Mouse (Mus musculus) kidney, embryonic 16.5 days (tissue): ENCODE measurements at regions not wholly inside any gene's neighbourhood (a gene's known extent, or its start where the extent isn't known, plus 50 kb on each side); places are given as distances from the start of the nearest gene placed in this dataset.
"Not testable (repeated sequence)": the region's sequence is repeated elsewhere in the genome, so short reads cannot be mapped to it uniquely, and the experiment has no call there.

Experiments used
- ATAC-seq: fragments of 200-750 bp; cut with Nextera tagmentation; 2 replicates; pipeline ENCODE4 v1.8.0; 2017; ENCODE audit warnings: moderate TSS enrichment; ENCODE audit not compliant: low FRiP score, low TSS enrichment
- H3K27ac ChIP-seq: fragments of 300-500 bp; sonication (generic); 2 replicates; pipeline ENCODE4 v1.5.1; 2014; ENCODE audit warnings: low read length
- H3K27me3 ChIP-seq: fragments of 300-500 bp; sonication (generic); 2 replicates; pipeline ENCODE4 v1.6.1; 2014; ENCODE audit warnings: low read length, control low read depth, mixed read lengths; ENCODE audit not compliant: insufficient read depth
- H3K36me3 ChIP-seq: fragments of 300-500 bp; sonication (generic); 2 replicates; pipeline ENCODE4 v1.6.1; 2014; ENCODE audit warnings: low read length, control low read depth, mixed read lengths; ENCODE audit not compliant: insufficient read depth
- H3K4me1 ChIP-seq: fragments of 300-500 bp; sonication (generic); 2 replicates; pipeline ENCODE4 v1.6.1; 2014; ENCODE audit warnings: low read length, control low read depth, mixed read lengths; ENCODE audit not compliant: insufficient read depth
- H3K4me2 ChIP-seq: fragments of 300-500 bp; sonication (generic); replicated peaks from 2 replicates; pipeline ENCODE4 v1.6.1; 2014; ENCODE audit warnings: low read depth, low read length
- H3K4me3 ChIP-seq: fragments of 300-500 bp; sonication (generic); 2 replicates; pipeline ENCODE4 v1.5.1; 2014; ENCODE audit warnings: mild to moderate bottlenecking, low read length
- H3K9ac ChIP-seq: fragments of 300-500 bp; sonication (generic); replicated peaks from 2 replicates; pipeline ENCODE4 v1.6.1; 2014; ENCODE audit warnings: low read length
- H3K9me3 ChIP-seq: fragments of 300-500 bp; sonication (generic); 2 replicates; pipeline ENCODE4 v1.6.1; 2016; ENCODE audit warnings: low read length, control low read depth
- WGBS: fragments of 180-500 bp; shearing (Covaris S2); extraction: QIAGEN DNeasy Blood & Tissue Kit; methylation state at CpG from one replicate; pipeline ENCODE4 v1.1.7; 2014; 5-methylcytosine and 5-hydroxymethylcytosine counted together

GRCm38 (mm10) chr6:48221806-48222205, 135.4 kb upstream of the Zfp746 start:
- not testable (repeated sequence) for H3K36me3 ChIP-seq, H3K4me3 ChIP-seq, H3K4me2 ChIP-seq, H3K9ac ChIP-seq, H3K9me3 ChIP-seq, ATAC-seq, H3K27ac ChIP-seq, H3K4me1 ChIP-seq, H3K27me3 ChIP-seq
- 73% methylated on average over 1 of the region's 1 CpGs for WGBS

GRCm38 (mm10) chr6:48215212-48215611, 128.8 kb upstream of the Zfp746 start:
- Histone ChIP-seq H3K4me2 (no peak overlapping the region), H3K27ac (no peak overlapping the region), H3K4me1 (no peaks in the 10 kb centered on the region), H3K4me3 (no peak overlapping the region), H3K9me3 (no peaks in the 10 kb centered on the region), H3K27me3 (no peaks in the 10 kb centered on the region), H3K9ac (no peak overlapping the region), H3K36me3 (no peaks in the 10 kb centered on the region)
- no peak for ATAC-seq
- WGBS = 68% methylated on average over 4 of the region's 4 CpGs

- Histone ChIP-seq H3K4me1 (no peaks in the 10 kb centered on the region), H3K36me3 (no peaks in the 10 kb centered on the region), H3K4me2 (no peak overlapping the region), H3K27me3 (no peaks in the 10 kb centered on the region), H3K27ac (no peak overlapping the region), H3K9me3 (no peaks in the 10 kb centered on the region), H3K9ac (no peak overlapping the region), H3K4me3 (no peak overlapping the region)
- ATAC-seq = no peak
- WGBS = 86% methylated on average over 2 of the region's 2 CpGs
Measured at GRCm38 (mm10) chr6:48209739-48210138, 123.3 kb upstream of the Zfp746 start.

- H3K4me1 ChIP-seq = no peaks in the 10 kb centered on the region
- ATAC-seq = no peak
- no peak overlapping the region for H3K4me3 ChIP-seq
- H3K9ac ChIP-seq = no peak overlapping the region
- no peaks in the 10 kb centered on the region for H3K9me3 ChIP-seq
- no peak overlapping the region for H3K27ac ChIP-seq
- H3K36me3 ChIP-seq = no peaks in the 10 kb centered on the region
- no peaks in the 10 kb centered on the region for H3K27me3 ChIP-seq
- WGBS = 90% methylated on average over 2 of the region's 2 CpGs
- no peak overlapping the region for H3K4me2 ChIP-seq
Measured at GRCm38 (mm10) chr6:48209103-48209502, 122.7 kb upstream of the Zfp746 start.

- ATAC-seq = no peak
- 94% methylated on average over 5 of the region's 5 CpGs for WGBS
- Histone ChIP-seq H3K36me3 (no peaks in the 10 kb centered on the region), H3K27me3 (no peaks in the 10 kb centered on the region), H3K9me3 (no peaks in the 10 kb centered on the region), H3K9ac (no peak overlapping the region), H3K4me2 (no peak overlapping the region), H3K4me3 (no peak overlapping the region), H3K27ac (no peak overlapping the region), H3K4me1 (no peaks in the 10 kb centered on the region)
Measured at GRCm38 (mm10) chr6:48205722-48206121, 119.3 kb upstream of the Zfp746 start.

- no peaks in the 10 kb centered on the region for H3K36me3 ChIP-seq
- no peak overlapping the region for H3K4me2 ChIP-seq
- no peak overlapping the region for H3K9ac ChIP-seq
- H3K27ac ChIP-seq = no peak overlapping the region
- 42% methylated on average over 3 of the region's 3 CpGs for WGBS
- no peak for ATAC-seq
- H3K4me3 ChIP-seq = no peak overlapping the region
- H3K4me1 ChIP-seq = no peaks in the 10 kb centered on the region
- no peaks in the 10 kb centered on the region for H3K9me3 ChIP-seq
- H3K27me3 ChIP-seq = no peaks in the 10 kb centered on the region
Measured at GRCm38 (mm10) chr6:48199951-48200350, 113.6 kb upstream of the Zfp746 start.

GRCm38 (mm10) chr6:48198806-48199205, 112.4 kb upstream of the Zfp746 start:
- 48% methylated on average over 1 of the region's 1 CpGs for WGBS
- H3K9me3 ChIP-seq = no peaks in the 10 kb centered on the region
- no peak overlapping the region for H3K9ac ChIP-seq
- ATAC-seq = no peak
- no peaks in the 10 kb centered on the region for H3K36me3 ChIP-seq
- H3K4me3 ChIP-seq = no peak overlapping the region
- no peak overlapping the region for H3K27ac ChIP-seq
- H3K27me3 ChIP-seq = no peaks in the 10 kb centered on the region
- H3K4me1 ChIP-seq = no peaks in the 10 kb centered on the region
- no peak overlapping the region for H3K4me2 ChIP-seq

GRCm38 (mm10) chr6:48197696-48198378, 111.4 kb upstream of the Zfp746 start:
- Histone ChIP-seq H3K9me3 (no peaks in the 10 kb centered on the region), H3K4me3 (no peak overlapping the region), H3K36me3 (no peaks in the 10 kb centered on the region), H3K9ac (no peak overlapping the region), H3K4me1 (no peaks in the 10 kb centered on the region), H3K4me2 (no peak overlapping the region), H3K27ac (no peak overlapping the region), H3K27me3 (no peaks in the 10 kb centered on the region)
- WGBS = 72% methylated on average over 4 of the region's 4 CpGs
- no peak for ATAC-seq

GRCm38 (mm10) chr6:48188363-48188762, 102.0 kb upstream of the Zfp746 start:
- H3K27ac ChIP-seq, H3K9me3 ChIP-seq, H3K9ac ChIP-seq, H3K4me2 ChIP-seq, H3K4me3 ChIP-seq, H3K36me3 ChIP-seq, H3K27me3 ChIP-seq, H3K4me1 ChIP-seq, ATAC-seq: not testable (repeated sequence)
- WGBS = 76% methylated on average over 2 of the region's 2 CpGs

GRCm38 (mm10) chr6:48185311-48185710, 98.9 kb upstream of the Zfp746 start:
- WGBS = 29% methylated on average over 1 of the region's 1 CpGs

More at GRCm38 (mm10) chr6:48185311-48185710, 98.9 kb upstream of the Zfp746 start:
- ATAC-seq = no peak
- no peak overlapping the region for H3K4me3 ChIP-seq
- H3K4me1 ChIP-seq = no peaks in the 10 kb centered on the region
- H3K27ac ChIP-seq = no peak overlapping the region
- H3K9ac ChIP-seq = no peak overlapping the region
- H3K27me3 ChIP-seq = no peaks in the 10 kb centered on the region
- H3K9me3 ChIP-seq = no peaks in the 10 kb centered on the region
- no peaks in the 10 kb centered on the region for H3K36me3 ChIP-seq
- H3K4me2 ChIP-seq = no peak overlapping the region
